Mouse (Mus musculus): ENCODE measurements around the gene 4933427D14Rik. TPM values are rescaled to one million over a fixed set of nuclear protein-coding genes. Genes with fewer than 3 reads are reported as not detected.

4933427D14Rik gene
- polyA plus RNA-seq, 1 experiment from 2014 or later: 16.4 TPM

DNA sequence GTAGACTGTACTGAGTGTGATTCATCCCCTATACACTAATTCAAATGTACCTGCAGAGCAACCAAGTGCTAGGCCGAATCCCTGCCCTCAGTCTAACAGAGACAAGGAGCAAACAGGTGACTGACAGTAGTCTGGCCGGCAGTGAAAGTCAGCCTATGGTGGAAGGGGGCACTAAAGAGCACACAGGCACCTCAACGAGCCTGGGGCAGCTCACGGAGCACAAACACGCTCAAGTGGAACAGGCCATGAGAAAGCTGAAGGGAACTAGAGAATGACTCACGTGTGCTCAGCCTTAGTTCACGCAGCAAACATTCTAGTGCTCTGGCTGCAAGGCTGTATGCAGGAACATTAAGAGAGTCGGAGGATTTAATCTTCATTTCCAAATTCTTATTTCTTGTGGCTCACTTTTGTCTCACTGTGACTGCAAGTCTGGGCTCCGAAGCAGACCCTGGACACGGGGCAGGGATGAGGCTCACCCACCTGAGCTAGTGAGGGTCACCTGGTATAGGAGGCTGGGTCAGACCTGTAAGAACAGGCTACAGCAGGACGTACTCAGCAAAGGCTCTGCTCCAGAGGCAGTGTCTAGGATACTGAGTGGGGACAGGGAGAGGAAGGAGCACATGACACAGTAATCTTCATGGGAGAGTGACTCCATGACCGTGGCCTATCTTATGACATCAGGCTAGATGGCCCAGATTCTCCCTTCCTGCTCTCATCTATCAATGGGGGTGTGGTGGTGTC is 54.0 kb downstream of the 4933427D14Rik start:
- peaks cover 23% of the 10 kb centered on the region for H3K4me1 ChIP-seq
- peaks cover 56% of the 10 kb centered on the region for H3K36me3 ChIP-seq (replicated peaks)
- no peak overlapping the region for H3K27ac ChIP-seq
- no peaks in the 10 kb centered on the region for H3K27me3 ChIP-seq (ENCODE audit: poor library complexity, severe bottlenecking)
- no peak for DNase-seq (ENCODE audit: extremely low spot score, low spot score)
- no peak overlapping the region for H3K4me3 ChIP-seq
- no peaks in the 10 kb centered on the region for H3K9me3 ChIP-seq
- 85% methylated on average over 12 of the region's 12 CpGs for WGBS

DNA sequence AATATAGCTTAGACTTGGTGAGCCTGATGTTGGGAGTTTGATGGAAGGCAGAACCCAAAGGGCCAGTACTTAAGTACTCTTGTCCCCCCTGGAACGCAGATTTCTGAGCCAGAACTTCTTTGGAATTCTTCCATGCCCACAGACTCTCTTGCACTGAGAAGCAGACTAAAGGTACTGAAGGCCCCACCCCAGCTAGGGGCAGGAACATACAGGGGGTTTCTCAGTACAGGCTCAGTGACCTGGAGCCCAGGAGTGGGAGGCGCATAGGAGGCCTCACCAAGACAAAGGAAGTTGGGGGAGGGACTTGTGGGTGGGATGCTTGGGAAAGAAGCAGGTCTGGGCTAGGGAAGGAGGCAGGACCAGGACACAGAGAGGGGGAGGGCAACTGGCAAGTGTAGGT is 56.1 kb downstream of the 4933427D14Rik start:
- Histone ChIP-seq H3K36me3 (replicated peaks) (peaks cover 34% of the 10 kb centered on the region), H3K9me3 (no peaks in the 10 kb centered on the region), H3K4me3 (no peak overlapping the region), H3K27ac (peak overlapping the region; percentile 65), H3K4me1 (peaks cover 39% of the 10 kb centered on the region), H3K27me3 (ENCODE audit: poor library complexity, severe bottlenecking) (peaks cover 5% of the 10 kb centered on the region; the same call in 1 of the 2 replicates)
- WGBS: 49% methylated on average over 2 of the region's 2 CpGs
- no peak for DNase-seq (ENCODE audit: extremely low spot score, low spot score)

DNA sequence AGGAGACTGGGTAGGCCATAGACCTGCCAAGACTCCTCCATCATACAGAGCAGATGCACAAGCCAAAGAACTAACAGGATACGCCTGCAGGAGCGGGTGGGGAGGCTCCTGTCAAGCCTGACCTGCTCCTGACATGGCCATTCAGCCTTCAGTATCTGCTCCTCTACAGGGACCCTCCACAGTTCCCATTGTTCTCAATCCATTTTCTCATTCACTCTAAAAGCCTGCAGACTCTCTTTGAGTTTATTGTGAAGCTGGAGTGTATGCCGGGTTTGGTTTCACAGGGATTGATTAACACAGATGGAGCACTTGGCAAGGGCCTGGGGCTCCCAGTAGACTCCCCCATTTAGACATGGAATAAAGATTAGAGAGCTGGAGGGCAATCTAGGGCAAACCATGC is 59.3 kb downstream of the 4933427D14Rik start:
- Histone ChIP-seq H3K36me3 (replicated peaks) (peaks cover 5% of the 10 kb centered on the region), H3K27me3 (ENCODE audit: poor library complexity, severe bottlenecking) (peaks cover 28% of the 10 kb centered on the region), H3K4me1 (peaks cover 53% of the 10 kb centered on the region), H3K9me3 (no peaks in the 10 kb centered on the region), H3K27ac (peak overlapping the region; percentile 35; the same call in 1 of the 2 replicates), H3K4me3 (no peak overlapping the region)
- DNase-seq (ENCODE audit: extremely low spot score, low spot score): no peak
- 38% methylated on average over 3 of the region's 3 CpGs for WGBS

DNA sequence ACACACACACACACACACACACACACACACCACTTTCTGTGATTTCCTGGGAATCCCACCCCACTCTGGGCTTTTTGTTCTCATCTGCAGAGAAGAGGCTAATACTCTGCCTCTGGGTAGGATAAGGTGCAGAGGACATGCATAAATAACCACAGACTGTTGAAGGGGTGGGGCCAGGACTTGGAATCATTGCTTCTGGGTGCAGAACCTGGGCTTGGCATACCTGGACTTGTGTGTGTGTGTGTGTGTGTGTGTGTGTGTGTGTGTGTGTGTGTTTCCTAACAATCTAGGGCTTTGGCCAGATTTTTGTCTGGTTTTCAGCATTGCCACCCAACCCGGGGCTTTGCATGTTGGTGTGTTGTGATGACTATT is 61.4 kb downstream of the 4933427D14Rik start:
- Histone ChIP-seq H3K27ac (no peak overlapping the region), H3K9me3 (no peaks in the 10 kb centered on the region), H3K27me3 (ENCODE audit: poor library complexity, severe bottlenecking) (peaks cover 45% of the 10 kb centered on the region), H3K4me3 (no peak overlapping the region), H3K4me1 (peaks cover 45% of the 10 kb centered on the region), H3K36me3 (replicated peaks) (no peaks in the 10 kb centered on the region)
- DNase-seq (ENCODE audit: extremely low spot score, low spot score): no peak
- 94% methylated on average over 1 of the region's 1 CpGs for WGBS

DNA sequence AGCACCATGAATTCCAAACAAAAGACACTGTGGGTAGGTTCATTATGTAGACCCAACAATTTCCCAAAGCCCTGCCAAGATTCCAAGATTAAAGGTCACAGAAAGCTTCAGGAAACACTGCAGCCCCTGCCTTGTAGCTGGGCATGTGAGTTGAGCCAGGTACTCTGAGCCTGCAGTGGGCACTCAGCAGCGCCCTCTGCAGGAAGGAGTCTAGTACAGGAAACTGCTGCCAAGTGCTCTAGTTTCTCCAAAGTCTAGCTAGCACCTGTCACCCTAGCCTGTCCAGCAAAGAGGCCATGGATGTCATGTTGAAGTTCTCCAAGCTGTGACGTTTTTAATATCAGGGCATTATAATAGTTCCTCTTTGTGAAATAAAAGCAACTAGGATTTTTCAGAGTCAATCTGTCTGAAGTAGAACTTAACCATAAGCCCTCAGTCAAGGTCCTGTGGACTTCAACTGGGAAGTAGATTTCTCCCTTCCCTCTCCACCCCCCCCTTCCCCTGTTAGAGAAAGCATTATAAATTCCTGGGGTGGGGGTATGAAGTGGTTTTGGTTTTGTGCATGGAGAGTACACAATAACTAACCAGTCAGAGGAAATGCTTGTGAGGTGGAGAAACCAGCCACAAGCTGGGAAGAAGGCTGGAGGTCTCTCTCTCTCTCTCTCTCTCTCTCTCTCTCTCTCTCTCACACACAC is 61.9 kb downstream of the 4933427D14Rik start:
- H3K9me3 ChIP-seq: no peaks in the 10 kb centered on the region
- peaks cover 47% of the 10 kb centered on the region for H3K27me3 ChIP-seq (ENCODE audit: poor library complexity, severe bottlenecking)
- DNase-seq (ENCODE audit: extremely low spot score, low spot score): no peak
- H3K36me3 ChIP-seq (replicated peaks): no peaks in the 10 kb centered on the region
- WGBS: 13% methylated on average over 2 of the region's 2 CpGs
- no peak overlapping the region for H3K27ac ChIP-seq
- peaks cover 44% of the 10 kb centered on the region for H3K4me1 ChIP-seq
- H3K4me3 ChIP-seq: no peak overlapping the region

DNA sequence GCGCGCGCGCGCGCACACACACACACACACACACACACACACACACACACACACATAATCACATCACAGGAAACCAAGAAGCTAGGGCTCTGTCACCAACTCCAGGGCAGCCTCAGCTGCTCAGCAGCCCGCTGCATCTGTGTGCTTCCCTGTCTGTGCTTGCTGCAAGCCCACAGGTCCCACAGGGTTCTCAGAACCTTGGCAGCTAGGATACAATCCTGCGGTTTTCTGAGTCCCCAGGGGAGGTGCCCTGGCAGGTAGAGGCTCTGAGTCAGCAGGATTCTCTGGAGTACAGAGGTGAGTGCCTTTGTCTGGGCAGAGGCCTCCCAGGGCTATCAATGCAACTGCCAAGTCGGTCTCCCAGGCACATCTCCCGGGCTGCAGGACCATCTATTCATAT is 64.4 kb downstream of the 4933427D14Rik start:
- no peaks in the 10 kb centered on the region for H3K9me3 ChIP-seq
- H3K27me3 ChIP-seq (ENCODE audit: poor library complexity, severe bottlenecking): peaks cover 65% of the 10 kb centered on the region
- H3K4me1 ChIP-seq: peaks cover 34% of the 10 kb centered on the region
- H3K27ac ChIP-seq: no peak overlapping the region
- no peaks in the 10 kb centered on the region for H3K36me3 ChIP-seq (replicated peaks)
- no peak overlapping the region for H3K4me3 ChIP-seq
- 40% methylated on average over 10 of the region's 10 CpGs for WGBS
- no peak for DNase-seq (ENCODE audit: extremely low spot score, low spot score)

DNA sequence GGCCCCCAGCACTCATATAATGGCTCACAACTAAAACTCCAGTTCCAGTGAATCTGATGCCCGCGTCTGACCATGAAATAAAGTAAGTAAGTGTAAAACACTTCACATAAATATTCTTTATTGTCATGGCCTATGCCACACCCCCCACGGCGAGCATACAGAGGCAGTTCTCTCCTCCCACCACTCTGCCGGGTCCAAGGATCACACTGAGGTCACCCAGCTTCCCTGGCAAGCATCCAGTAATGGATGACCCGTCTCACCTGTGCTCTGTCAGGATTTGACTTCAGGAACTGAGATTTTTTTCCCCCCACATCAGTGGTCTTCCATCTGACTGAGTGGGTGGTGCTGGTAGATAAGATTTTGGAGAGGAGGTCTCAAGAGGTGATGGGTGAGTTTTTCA is 67.1 kb downstream of the 4933427D14Rik start:
- no peaks in the 10 kb centered on the region for H3K9me3 ChIP-seq
- WGBS: 79% methylated on average over 6 of the region's 6 CpGs
- H3K27me3 ChIP-seq (ENCODE audit: poor library complexity, severe bottlenecking): peaks cover 87% of the 10 kb centered on the region

GRCm38 (mm10) chr11:72136231-72136982 is 70.9 kb downstream of the 4933427D14Rik start:
- H3K27me3 ChIP-seq (ENCODE audit: poor library complexity, severe bottlenecking): peaks cover 90% of the 10 kb centered on the region
- peaks cover 21% of the 10 kb centered on the region for H3K4me1 ChIP-seq
- no peaks in the 10 kb centered on the region for H3K36me3 ChIP-seq (replicated peaks)
- no peak overlapping the region for H3K27ac ChIP-seq
- WGBS: 11% methylated on average over 11 of the region's 11 CpGs
- H3K9me3 ChIP-seq: no peaks in the 10 kb centered on the region
- DNase-seq (ENCODE audit: extremely low spot score, low spot score): no peak
- H3K4me3 ChIP-seq: peak overlapping the region; percentile 73

More for the DNA sequence above, 67.1 kb downstream of the 4933427D14Rik start:
- no peaks in the 10 kb centered on the region for H3K36me3 ChIP-seq (replicated peaks)
- no peak for DNase-seq (ENCODE audit: extremely low spot score, low spot score)
- H3K4me1 ChIP-seq: peaks cover 30% of the 10 kb centered on the region
- no peak overlapping the region for H3K4me3 ChIP-seq
- no peak overlapping the region for H3K27ac ChIP-seq

GRCm38 (mm10) chr11:72135383-72136158 is 71.7 kb downstream of the 4933427D14Rik start, which contains the start of gene Pitpnm3:
TSS of gene Pitpnm3 (minus strand) at chr11:72135778.
- Histone ChIP-seq H3K4me3 (peak within 1 kb of the TSS; percentile 73), H3K9me3 (no peaks in the 10 kb centered on the region), H3K27me3 (ENCODE audit: poor library complexity, severe bottlenecking) (peaks cover 94% of the 10 kb centered on the region), H3K36me3 (replicated peaks) (no peaks in the 10 kb centered on the region), H3K27ac (peak within 1 kb of the TSS; percentile 73), H3K4me1 (peaks cover 22% of the 10 kb centered on the region)
- 2% methylated on average over 97 of the region's 107 CpGs for WGBS
- DNase-seq (ENCODE audit: extremely low spot score, low spot score): no peak

- DNase-seq (ENCODE audit: extremely low spot score, low spot score): no peak
- WGBS: 12% methylated on average over 24 of the region's 24 CpGs
- no peaks in the 10 kb centered on the region for H3K36me3 ChIP-seq (replicated peaks)
- peaks cover 30% of the 10 kb centered on the region for H3K4me1 ChIP-seq
- no peaks in the 10 kb centered on the region for H3K9me3 ChIP-seq
- H3K27me3 ChIP-seq (ENCODE audit: poor library complexity, severe bottlenecking): peaks cover 97% of the 10 kb centered on the region
- peak overlapping the region; percentile 73 for H3K4me3 ChIP-seq
- peak overlapping the region; percentile 73; the same call in 1 of the 2 replicates for H3K27ac ChIP-seq
These were observed 72.5 kb downstream of the 4933427D14Rik start for GRCm38 (mm10) chr11:72134536-72135382.

GRCm38 (mm10) chr11:72133075-72133474 is 74.2 kb downstream of the 4933427D14Rik start:
- DNase-seq (ENCODE audit: extremely low spot score, low spot score): no peak
- no peaks in the 10 kb centered on the region for H3K36me3 ChIP-seq (replicated peaks)
- H3K9me3 ChIP-seq: no peaks in the 10 kb centered on the region
- 79% methylated on average over 10 of the region's 10 CpGs for WGBS
- H3K4me1 ChIP-seq: peaks cover 34% of the 10 kb centered on the region
- no peak overlapping the region for H3K4me3 ChIP-seq
- no peak overlapping the region for H3K27ac ChIP-seq
- peaks cover 92% of the 10 kb centered on the region for H3K27me3 ChIP-seq (ENCODE audit: poor library complexity, severe bottlenecking)
